Mouse (Mus musculus) splenic B cell, adult 2 months (primary cell): ENCODE measurements at regions not wholly inside any gene's neighbourhood (a gene's known extent, or its start where the extent isn't known, plus 50 kb on each side); places are given as distances from the start of the nearest gene placed in this dataset.

Source experiments
- DNase-seq: peaks from one replicate; pipeline ENCODE4 v3.0.0-alpha.2; 2011; ENCODE audit warnings: low read depth, low spot score
- H3K27me3 ChIP-seq: 2 replicates; pipeline ENCODE4 v1.6.1; 2012; ENCODE audit warnings: mild to moderate bottlenecking, low read length, moderate library complexity, mixed read lengths; ENCODE audit not compliant: control insufficient read depth, poor library complexity, insufficient read depth, severe bottlenecking
- H3K36me3 ChIP-seq: 2 replicates; pipeline ENCODE4 v1.6.1; 2012; ENCODE audit warnings: mild to moderate bottlenecking, low read length, moderate library complexity, mixed read lengths; ENCODE audit not compliant: control insufficient read depth, poor library complexity, insufficient read depth, severe bottlenecking

GRCm38 (mm10) chr3:100773237-100773636 is 52.0 kb upstream of the Vtcn1 start:
- no peak for DNase-seq
- H3K36me3 ChIP-seq, result no peaks in the 10 kb centered on the region
- no peaks in the 10 kb centered on the region for H3K27me3 ChIP-seq

DNA sequence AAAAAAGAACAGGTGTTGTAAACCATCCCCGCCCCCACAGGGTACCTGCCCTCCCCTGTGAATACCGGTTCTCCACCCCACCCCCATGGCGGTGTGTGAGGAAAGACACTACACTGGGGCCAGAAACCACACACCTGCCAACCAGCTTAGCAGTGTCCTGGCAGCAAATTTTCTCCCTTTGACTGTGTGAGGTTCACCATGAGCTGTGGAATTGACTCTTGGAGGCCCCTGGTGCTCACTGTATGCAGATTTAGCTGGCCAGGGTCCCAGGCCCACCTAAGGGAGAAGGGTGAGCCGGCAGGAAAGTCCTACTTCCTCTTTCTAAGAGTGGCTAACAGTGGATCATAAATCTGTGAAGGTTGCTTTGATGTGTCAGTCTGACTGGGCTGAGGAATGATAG is 53.9 kb upstream of the Vtcn1 start:
- no peaks in the 10 kb centered on the region for H3K27me3 ChIP-seq
- peak; percentile 9 for DNase-seq
- no peaks in the 10 kb centered on the region for H3K36me3 ChIP-seq

DNA sequence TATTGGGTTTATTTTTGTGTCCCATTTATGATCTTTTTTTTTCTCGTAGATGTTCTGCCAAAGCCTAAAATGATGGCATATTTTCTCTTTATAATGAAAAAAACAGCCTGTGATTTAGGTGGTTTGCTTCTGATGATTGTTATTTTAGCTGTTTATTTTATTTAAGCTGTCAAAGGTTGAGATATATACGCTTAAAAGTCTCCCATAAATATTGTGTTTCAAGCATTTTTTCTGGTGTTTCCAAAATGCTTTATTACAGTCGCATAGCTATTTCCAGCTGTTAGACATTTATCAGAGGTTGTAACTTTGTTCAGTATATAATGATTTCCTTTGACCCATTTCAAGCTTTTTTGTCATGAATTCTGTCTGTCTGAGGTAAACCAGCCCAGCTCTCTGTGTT is 54.4 kb upstream of the Vtcn1 start:
- H3K36me3 ChIP-seq, result no peaks in the 10 kb centered on the region
- H3K27me3 ChIP-seq, result no peaks in the 10 kb centered on the region
- no peak for DNase-seq

DNA sequence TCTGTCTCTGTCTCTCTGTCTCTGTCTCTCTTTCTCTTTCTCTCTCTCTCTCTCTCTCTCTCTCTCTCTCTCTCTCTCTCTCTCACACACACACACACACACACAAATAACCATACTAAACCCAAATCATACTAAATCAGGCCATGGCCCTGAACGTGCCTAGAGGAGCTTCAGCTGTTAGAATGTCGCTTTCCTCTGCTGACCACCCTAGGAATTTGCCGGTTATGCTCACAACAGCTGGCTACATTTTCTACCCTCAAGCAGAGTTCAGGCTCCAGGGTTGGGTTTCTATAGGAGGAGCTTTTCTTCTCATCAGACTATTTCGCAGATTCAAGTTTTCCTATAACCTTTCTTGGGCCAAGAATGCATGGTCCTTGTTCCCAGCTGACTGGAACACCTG is 56.1 kb upstream of the Vtcn1 start:
- no peaks in the 10 kb centered on the region for H3K36me3 ChIP-seq
- H3K27me3 ChIP-seq, result no peaks in the 10 kb centered on the region
- no peak for DNase-seq

DNA sequence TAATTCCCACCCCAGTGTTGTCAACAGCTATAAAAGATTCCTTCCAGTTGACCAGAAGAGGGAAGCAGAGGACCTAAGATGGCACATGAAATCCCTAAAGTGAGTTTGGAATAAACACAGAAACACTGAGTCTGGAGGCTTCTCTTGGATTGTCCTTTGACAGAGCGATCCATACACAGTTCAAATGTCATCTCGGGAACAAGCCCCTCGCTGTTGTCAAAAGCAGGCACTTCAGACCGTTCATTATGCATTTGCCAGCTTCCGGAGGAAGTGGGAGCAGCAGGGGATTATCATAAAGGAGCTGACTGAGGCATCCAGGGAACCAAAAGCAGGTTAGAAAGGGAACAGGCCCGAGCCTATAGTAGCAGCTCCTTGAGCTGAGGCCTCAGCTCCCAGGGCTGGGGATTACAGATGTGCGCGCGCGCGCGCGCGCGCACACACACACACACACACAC is 57.1 kb upstream of the Vtcn1 start:
- Histone ChIP-seq H3K27me3 (no peaks in the 10 kb centered on the region), H3K36me3 (no peaks in the 10 kb centered on the region)
- DNase-seq, result no peak

DNA sequence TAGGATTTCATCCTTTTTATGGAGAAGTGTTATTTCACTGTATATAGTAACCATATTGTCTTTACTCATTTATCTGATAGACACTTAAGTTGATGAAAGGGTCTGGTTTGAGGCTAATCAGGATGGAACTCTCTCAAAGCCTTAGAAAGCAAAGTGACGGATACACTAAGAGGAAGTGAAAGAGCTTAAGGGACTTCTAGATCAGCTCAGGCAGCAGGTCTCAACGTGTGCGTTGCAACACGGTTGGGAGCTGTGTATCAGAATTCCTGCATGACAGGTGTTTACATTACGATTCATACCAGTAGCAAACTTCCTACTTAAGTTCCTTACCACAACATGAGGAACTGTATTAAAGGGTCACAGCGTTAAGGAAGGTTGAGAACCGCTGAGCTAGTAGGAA is 59.9 kb upstream of the Vtcn1 start:
- DNase-seq, result peak; percentile 64
- H3K27me3 ChIP-seq, result no peaks in the 10 kb centered on the region

GRCm38 (mm10) chr3:100762895-100763294 is 62.4 kb upstream of the Vtcn1 start:
- no peaks in the 10 kb centered on the region for H3K27me3 ChIP-seq
- DNase-seq, result no peak
- H3K36me3 ChIP-seq, result no peaks in the 10 kb centered on the region

More for the DNA sequence above, 59.9 kb upstream of the Vtcn1 start:
- H3K36me3 ChIP-seq, result no peaks in the 10 kb centered on the region

DNA sequence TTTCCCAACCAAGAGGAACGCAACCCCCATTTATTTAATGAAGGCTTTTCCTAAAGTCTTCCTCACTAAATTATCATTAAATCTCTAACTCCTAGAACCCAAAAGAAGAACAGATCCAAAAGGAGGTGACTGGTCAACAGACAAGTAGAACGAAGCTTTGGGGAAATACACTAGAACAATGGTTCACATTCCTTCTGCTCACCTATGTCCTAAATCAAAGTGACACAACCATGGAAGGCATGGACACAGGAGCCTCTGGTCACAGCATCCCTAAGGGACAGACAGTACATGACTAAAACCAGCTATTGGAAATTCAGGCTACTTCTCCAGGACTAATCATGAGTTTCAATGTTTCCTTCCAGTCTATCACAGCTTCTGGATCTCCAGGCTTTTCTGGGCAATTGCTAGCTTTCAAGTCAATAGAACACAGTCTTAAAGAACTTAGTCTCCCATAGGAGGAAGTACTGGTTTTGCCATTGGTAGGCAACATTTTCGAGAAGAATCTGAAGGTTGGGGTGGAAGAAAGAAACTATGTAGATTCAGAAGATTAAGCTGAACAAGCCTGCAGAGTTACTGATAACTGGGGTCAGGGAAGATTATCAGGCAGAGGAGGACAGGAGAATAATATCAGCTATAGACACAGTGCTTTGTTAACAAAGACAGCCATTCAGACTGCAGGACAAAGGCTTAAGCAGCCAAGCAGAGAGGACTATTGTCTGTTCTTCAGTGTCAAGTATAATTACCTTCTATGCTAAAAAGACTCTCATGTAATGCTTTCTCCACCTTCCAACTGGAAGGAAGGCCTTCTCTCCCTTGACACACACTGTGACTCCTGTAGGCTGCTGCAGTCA is 65.9 kb upstream of the Vtcn1 start:
- no peaks in the 10 kb centered on the region for H3K27me3 ChIP-seq
- DNase-seq, result no peak
- no peaks in the 10 kb centered on the region for H3K36me3 ChIP-seq

- no peak for DNase-seq
- Histone ChIP-seq H3K27me3 (no peaks in the 10 kb centered on the region), H3K36me3 (no peaks in the 10 kb centered on the region)
Measured at GRCm38 (mm10) chr3:100754677-100755076, 69.4 kb upstream of the Man1a2 start.

DNA sequence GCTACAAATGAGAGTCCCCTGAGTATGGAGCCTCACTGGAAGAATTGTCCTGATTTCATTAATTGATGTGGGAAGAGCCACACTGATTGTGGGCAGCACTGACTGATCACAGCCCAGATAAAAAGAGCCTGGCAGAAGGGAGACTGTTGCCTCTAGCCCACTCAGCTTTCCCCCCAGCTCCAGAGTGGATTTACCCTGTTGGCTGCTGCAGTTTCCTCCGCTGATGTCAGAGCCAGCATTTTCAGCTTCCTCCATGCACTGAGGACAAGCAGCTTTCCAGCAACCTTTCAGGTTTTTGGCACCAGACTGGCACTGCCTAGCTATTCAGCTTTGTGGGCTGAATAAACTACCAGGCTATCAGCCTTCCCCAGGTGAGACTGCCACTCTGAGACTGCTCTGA is 65.9 kb upstream of the Man1a2 start:
- no peak for DNase-seq
- no peaks in the 10 kb centered on the region for H3K27me3 ChIP-seq
- H3K36me3 ChIP-seq, result no peaks in the 10 kb centered on the region

DNA sequence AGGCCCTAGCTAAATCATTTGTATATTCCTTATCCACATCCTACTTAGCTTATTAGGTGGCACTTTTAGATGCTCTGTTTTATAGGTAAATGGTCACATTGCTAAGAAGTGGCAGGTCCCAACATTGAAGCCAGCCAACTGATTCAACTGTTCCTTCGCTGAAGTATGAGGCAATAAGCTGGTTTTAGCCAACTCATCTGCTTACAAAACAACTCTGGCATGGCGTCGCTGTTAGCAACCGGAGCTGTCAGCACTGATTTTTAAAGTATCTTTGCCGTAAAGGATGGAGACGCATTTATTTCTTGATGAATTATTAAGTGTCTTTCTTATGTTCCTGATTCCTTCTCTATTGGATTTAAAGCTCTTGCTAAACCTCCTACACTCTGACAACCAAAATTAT is 63.4 kb upstream of the Man1a2 start:
- Histone ChIP-seq H3K27me3 (no peaks in the 10 kb centered on the region), H3K36me3 (no peaks in the 10 kb centered on the region)
- DNase-seq, result no peak

- H3K27me3 ChIP-seq, result no peaks in the 10 kb centered on the region
- H3K36me3 ChIP-seq, result no peaks in the 10 kb centered on the region
- no peak for DNase-seq
Measured at GRCm38 (mm10) chr3:100748309-100748691, 63.0 kb upstream of the Man1a2 start.

GRCm38 (mm10) chr3:100747421-100748308 is 62.4 kb upstream of the Man1a2 start:
- no peaks in the 10 kb centered on the region for H3K36me3 ChIP-seq
- no peaks in the 10 kb centered on the region for H3K27me3 ChIP-seq
- DNase-seq, result no peak

- no peak for DNase-seq
Measured at GRCm38 (mm10) chr3:100737660-100738059, 52.4 kb upstream of the Man1a2 start.

DNA sequence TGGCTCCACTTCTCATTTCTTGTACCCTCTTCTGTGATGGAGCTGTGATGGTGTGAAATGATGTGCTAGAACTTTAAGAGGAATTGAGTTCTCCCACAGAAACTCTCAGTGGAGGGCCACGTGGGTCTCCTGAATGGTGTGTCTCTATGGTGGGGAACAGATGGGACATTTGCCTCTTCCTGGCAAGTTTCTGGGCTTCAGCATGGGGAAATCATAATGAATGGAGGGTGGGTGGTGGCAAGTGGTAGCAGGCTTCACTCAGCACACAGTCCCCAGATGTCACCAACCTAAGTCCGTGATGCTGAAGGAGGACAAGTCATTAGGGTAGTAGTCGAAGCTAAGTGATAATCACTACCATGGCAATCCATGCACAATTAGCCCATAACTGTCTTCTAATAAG is 51.2 kb upstream of the Man1a2 start:
- no peaks in the 10 kb centered on the region for H3K36me3 ChIP-seq
- DNase-seq, result no peak

More at GRCm38 (mm10) chr3:100737660-100738059, 52.4 kb upstream of the Man1a2 start:
- Histone ChIP-seq H3K36me3 (no peaks in the 10 kb centered on the region), H3K27me3 (no peaks in the 10 kb centered on the region)

More for the DNA sequence above, 51.2 kb upstream of the Man1a2 start:
- H3K27me3 ChIP-seq, result no peaks in the 10 kb centered on the region
